Mouse (Mus musculus): ENCODE data around the gene Tedc1. TPM values are rescaled to one million over a fixed set of nuclear protein-coding genes. Genes with fewer than 3 reads are reported as not detected.

Tedc1 gene
- polyA plus RNA-seq, 1 experiment, result 2.0 TPM

GRCm38 (mm10) chr12:113151661-113152271 is 4.5 kb upstream of the Tedc1 start:
- peaks cover 1% of the 10 kb centered on the region; the same call in 1 of the 2 replicates for H3K4me1 ChIP-seq (ENCODE audit: control insufficient read depth, insufficient read depth, low read length)
- H3K27ac ChIP-seq (ENCODE audit: insufficient read depth, low read length), result no peak overlapping the region
- peak overlapping the region; percentile 38 for H3K4me3 ChIP-seq (ENCODE audit: insufficient read depth, low read length)
- TF ChIP-seq CTCF (IDR thresholded peaks at IDR 0.05; ENCODE audit: extremely low read depth, insufficient read depth, low read length) (no peak), POLR2A (IDR thresholded peaks at IDR 0.05; ENCODE audit: extremely low read depth, insufficient read depth, low read length) (no peak)

GRCm38 (mm10) chr12:113152272-113152661 is 4.0 kb upstream of the Tedc1 start:
- H3K4me3 ChIP-seq (ENCODE audit: insufficient read depth, low read length), result peak overlapping the region; percentile 38
- TF ChIP-seq POLR2A (IDR thresholded peaks at IDR 0.05; ENCODE audit: extremely low read depth, insufficient read depth, low read length), result no peak
- no peak for TF ChIP-seq CTCF (IDR thresholded peaks at IDR 0.05; ENCODE audit: extremely low read depth, insufficient read depth, low read length)
- no peaks in the 10 kb centered on the region for H3K4me1 ChIP-seq (ENCODE audit: control insufficient read depth, insufficient read depth, low read length)
- H3K27ac ChIP-seq (ENCODE audit: insufficient read depth, low read length), result no peak overlapping the region

GRCm38 (mm10) chr12:113152991-113153525 is 3.2 kb upstream of the Tedc1 start:
- Histone ChIP-seq H3K4me3 (ENCODE audit: insufficient read depth, low read length) (no peak overlapping the region), H3K27ac (ENCODE audit: insufficient read depth, low read length) (no peak overlapping the region), H3K4me1 (ENCODE audit: control insufficient read depth, insufficient read depth, low read length) (no peaks in the 10 kb centered on the region)
- TF ChIP-seq CTCF (IDR thresholded peaks at IDR 0.05; ENCODE audit: extremely low read depth, insufficient read depth, low read length) (no peak), POLR2A (IDR thresholded peaks at IDR 0.05; ENCODE audit: extremely low read depth, insufficient read depth, low read length) (no peak)

- no peak overlapping the region for H3K4me3 ChIP-seq (ENCODE audit: insufficient read depth, low read length)
- H3K4me1 ChIP-seq (ENCODE audit: control insufficient read depth, insufficient read depth, low read length), result no peaks in the 10 kb centered on the region
- TF ChIP-seq POLR2A (IDR thresholded peaks at IDR 0.05; ENCODE audit: extremely low read depth, insufficient read depth, low read length), result no peak
- TF ChIP-seq CTCF (IDR thresholded peaks at IDR 0.05; ENCODE audit: extremely low read depth, insufficient read depth, low read length), result no peak
- no peak overlapping the region for H3K27ac ChIP-seq (ENCODE audit: insufficient read depth, low read length)
Measured at GRCm38 (mm10) chr12:113153971-113154370, 2.2 kb upstream of the Tedc1 start.

GRCm38 (mm10) chr12:113154747-113155075 is 1.5 kb upstream of the Tedc1 start:
- Histone ChIP-seq H3K27ac (ENCODE audit: insufficient read depth, low read length) (no peak overlapping the region), H3K4me3 (ENCODE audit: insufficient read depth, low read length) (peak overlapping the region; percentile 37; the same call in 1 of the 2 replicates), H3K4me1 (ENCODE audit: control insufficient read depth, insufficient read depth, low read length) (no peaks in the 10 kb centered on the region)
- TF ChIP-seq POLR2A (IDR thresholded peaks at IDR 0.05; ENCODE audit: extremely low read depth, insufficient read depth, low read length) (no peak), CTCF (IDR thresholded peaks at IDR 0.05; ENCODE audit: extremely low read depth, insufficient read depth, low read length) (no peak)

GRCm38 (mm10) chr12:113155076-113155771 is 997 bp upstream of the Tedc1 start:
- H3K4me3 ChIP-seq (ENCODE audit: insufficient read depth, low read length), result peak overlapping the region; percentile 37
- peak overlapping the region; percentile 14 for H3K27ac ChIP-seq (ENCODE audit: insufficient read depth, low read length)
- no peak for TF ChIP-seq POLR2A (IDR thresholded peaks at IDR 0.05; ENCODE audit: extremely low read depth, insufficient read depth, low read length)
- TF ChIP-seq CTCF (IDR thresholded peaks at IDR 0.05; ENCODE audit: extremely low read depth, insufficient read depth, low read length), result no peak
- no peaks in the 10 kb centered on the region for H3K4me1 ChIP-seq (ENCODE audit: control insufficient read depth, insufficient read depth, low read length)

GRCm38 (mm10) chr12:113156540-113156929 is 314 bp downstream of the Tedc1 start:
- peak overlapping the region; percentile 19 for H3K4me3 ChIP-seq (ENCODE audit: insufficient read depth, low read length)
- TF ChIP-seq POLR2A (IDR thresholded peaks at IDR 0.05; ENCODE audit: extremely low read depth, insufficient read depth, low read length) (no peak), CTCF (IDR thresholded peaks at IDR 0.05; ENCODE audit: extremely low read depth, insufficient read depth, low read length) (no peak)

GRCm38 (mm10) chr12:113157002-113157401 is 781 bp downstream of the Tedc1 start:
- no peak overlapping the region for H3K4me3 ChIP-seq (ENCODE audit: insufficient read depth, low read length)
- H3K4me1 ChIP-seq (ENCODE audit: control insufficient read depth, insufficient read depth, low read length), result no peaks in the 10 kb centered on the region
- TF ChIP-seq POLR2A (IDR thresholded peaks at IDR 0.05; ENCODE audit: extremely low read depth, insufficient read depth, low read length) (no peak), CTCF (IDR thresholded peaks at IDR 0.05; ENCODE audit: extremely low read depth, insufficient read depth, low read length) (no peak)
- H3K27ac ChIP-seq (ENCODE audit: insufficient read depth, low read length), result no peak overlapping the region

More at GRCm38 (mm10) chr12:113156540-113156929, 314 bp downstream of the Tedc1 start:
- no peak overlapping the region for H3K27ac ChIP-seq (ENCODE audit: insufficient read depth, low read length)
- no peaks in the 10 kb centered on the region for H3K4me1 ChIP-seq (ENCODE audit: control insufficient read depth, insufficient read depth, low read length)

GRCm38 (mm10) chr12:113157521-113157920 is 1.3 kb downstream of the Tedc1 start:
- no peak for TF ChIP-seq CTCF (IDR thresholded peaks at IDR 0.05; ENCODE audit: extremely low read depth, insufficient read depth, low read length)
- TF ChIP-seq POLR2A (IDR thresholded peaks at IDR 0.05; ENCODE audit: extremely low read depth, insufficient read depth, low read length), result no peak
- Histone ChIP-seq H3K27ac (ENCODE audit: insufficient read depth, low read length) (no peak overlapping the region), H3K4me1 (ENCODE audit: control insufficient read depth, insufficient read depth, low read length) (no peaks in the 10 kb centered on the region), H3K4me3 (ENCODE audit: insufficient read depth, low read length) (no peak overlapping the region)

GRCm38 (mm10) chr12:113157971-113158370 is 1.8 kb downstream of the Tedc1 start:
- Histone ChIP-seq H3K27ac (ENCODE audit: insufficient read depth, low read length) (no peak overlapping the region), H3K4me1 (ENCODE audit: control insufficient read depth, insufficient read depth, low read length) (no peaks in the 10 kb centered on the region), H3K4me3 (ENCODE audit: insufficient read depth, low read length) (no peak overlapping the region)
- TF ChIP-seq POLR2A (IDR thresholded peaks at IDR 0.05; ENCODE audit: extremely low read depth, insufficient read depth, low read length), result no peak
- no peak for TF ChIP-seq CTCF (IDR thresholded peaks at IDR 0.05; ENCODE audit: extremely low read depth, insufficient read depth, low read length)

All from cortical plate, adult 2 months (tissue).